Mouse (Mus musculus) lung, embryonic 14.5 days (tissue): Measurements from ENCODE around the gene Rps27. TPM values are rescaled to one million over a fixed set of nuclear protein-coding genes. Genes with fewer than 3 reads are reported as not detected.

ENCODE experiments used
- ATAC-seq: fragments of 200-750 bp; cut with Nextera tagmentation; 2 replicates; pipeline ENCODE4 v1.8.0; 2017; ENCODE audit warnings: mild to moderate bottlenecking, moderate TSS enrichment, moderate library complexity; ENCODE audit not compliant: insufficient read depth
- DNase-seq: peaks from one replicate; pipeline ENCODE4 v3.0.0-alpha.2; 2015
- H3K27ac ChIP-seq: fragments of 300-500 bp; sonication (generic); 2 replicates; pipeline ENCODE4 v1.5.1; 2014; ENCODE audit warnings: low read depth, mild to moderate bottlenecking, moderate library complexity
- H3K27me3 ChIP-seq: fragments of 300-500 bp; sonication (generic); 2 replicates; pipeline ENCODE4 v1.6.1; 2014; ENCODE audit warnings: low read length, control low read depth; ENCODE audit not compliant: insufficient read depth
- H3K36me3 ChIP-seq: fragments of 300-500 bp; sonication (generic); 2 replicates; pipeline ENCODE4 v1.6.1; 2014; ENCODE audit warnings: control low read depth; ENCODE audit not compliant: insufficient read depth
- H3K4me1 ChIP-seq: fragments of 300-500 bp; sonication (generic); 2 replicates; pipeline ENCODE4 v1.6.1; 2014; ENCODE audit warnings: antibody characterized with exemption, control low read depth; ENCODE audit not compliant: insufficient read depth
- H3K4me2 ChIP-seq: fragments of 300-500 bp; sonication (generic); 2 replicates; pipeline ENCODE4 v1.6.1; 2014; ENCODE audit warnings: mild to moderate bottlenecking
- H3K4me3 ChIP-seq: fragments of 300-500 bp; sonication (generic); 2 replicates; pipeline ENCODE4 v1.5.1; 2014; ENCODE audit warnings: low read depth, low read length
- H3K9ac ChIP-seq: fragments of 300-500 bp; sonication (generic); 2 replicates; pipeline ENCODE4 v1.6.1; 2014
- H3K9me3 ChIP-seq: fragments of 300-500 bp; sonication (generic); 2 replicates; pipeline ENCODE4 v1.6.1; 2016; ENCODE audit warnings: low read depth, low read length, control low read depth
- CTCF ChIP-seq: IDR thresholded peaks from 2 replicates; pipeline ENCODE4 v1.5.1; 2016; ENCODE audit warnings: antibody characterized with exemption, low read depth
- WGBS: fragments of 180-500 bp; shearing (Covaris S2); extraction: QIAGEN DNeasy Blood & Tissue Kit; methylation state at CpG from one replicate; pipeline ENCODE4 v1.1.7; 2014; 5-methylcytosine and 5-hydroxymethylcytosine counted together
- polyA plus RNA-seq: library from polyadenylated mRNA; unstranded; fragments of >200 nt; fragmentation: Nextera tagmentation; extraction: Ambion mirVana; gene quantifications from 2 replicates; pipeline ENCODE4 v1.2.1, GENCODE M21; 2014

Gene Rps27
- polyA plus RNA-seq, 1 experiment from 2014 or later = 1,714 TPM

GRCm38 (mm10) chr3:90215825-90216380 is 2.5 kb upstream of the Rps27 start:
- Histone ChIP-seq H3K36me3 (peaks cover 19% of the 10 kb centered on the region), H3K4me1 (peaks cover 18% of the 10 kb centered on the region), H3K27me3 (no peaks in the 10 kb centered on the region), H3K4me2 (no peak overlapping the region), H3K9ac (no peak overlapping the region), H3K4me3 (no peak overlapping the region), H3K9me3 (no peaks in the 10 kb centered on the region), H3K27ac (no peak overlapping the region)
- 21% methylated on average over 1 of the region's 1 CpGs for WGBS
- no peak; the same call in 1 of the 2 replicates for TF ChIP-seq CTCF
- ATAC-seq = no peak
- no peak for DNase-seq

- peaks cover 18% of the 10 kb centered on the region for H3K4me1 ChIP-seq
- peak overlapping the region; percentile 71 for H3K4me3 ChIP-seq
- TF ChIP-seq CTCF = no peak
- H3K4me2 ChIP-seq = peak overlapping the region; percentile 98
- H3K27me3 ChIP-seq = no peaks in the 10 kb centered on the region
- H3K9me3 ChIP-seq = no peaks in the 10 kb centered on the region
- 9% methylated on average over 12 of the region's 12 CpGs for WGBS
- H3K36me3 ChIP-seq = peaks cover 37% of the 10 kb centered on the region
- H3K9ac ChIP-seq = peak overlapping the region; percentile 50
- peak overlapping the region; percentile 90; the same call in 1 of the 2 replicates for H3K27ac ChIP-seq
- DNase-seq (peak; percentile 40), ATAC-seq (peak; percentile 66; the same call in 1 of the 2 replicates)
Observed at GRCm38 (mm10) chr3:90213956-90214684, 669 bp upstream of the Rps27 start.

- Histone ChIP-seq H3K9me3 (no peaks in the 10 kb centered on the region), H3K27ac (peak overlapping the region; percentile 90), H3K27me3 (no peaks in the 10 kb centered on the region), H3K36me3 (peaks cover 50% of the 10 kb centered on the region), H3K9ac (peak overlapping the region; percentile 95), H3K4me2 (peak overlapping the region; percentile 98), H3K4me3 (peak overlapping the region; percentile 71), H3K4me1 (peaks cover 18% of the 10 kb centered on the region)
- ATAC-seq = no peak
- TF ChIP-seq CTCF = no peak
- no peak for DNase-seq
- 8% methylated on average over 5 of the region's 5 CpGs for WGBS
Observed at GRCm38 (mm10) chr3:90212723-90213122, 728 bp downstream of the Rps27 start.

- H3K27ac ChIP-seq = no peak overlapping the region
- H3K4me1 ChIP-seq = peaks cover 18% of the 10 kb centered on the region
- no peak for TF ChIP-seq CTCF
- DNase-seq = no peak
- peak overlapping the region; percentile 71 for H3K4me3 ChIP-seq
- H3K36me3 ChIP-seq = peaks cover 55% of the 10 kb centered on the region
- H3K9me3 ChIP-seq = no peaks in the 10 kb centered on the region
- no peak for ATAC-seq
- peak overlapping the region; percentile 95 for H3K9ac ChIP-seq
- no peaks in the 10 kb centered on the region for H3K27me3 ChIP-seq
- 73% methylated on average over 13 of the region's 13 CpGs for WGBS
- peak overlapping the region; percentile 98 for H3K4me2 ChIP-seq
Observed at GRCm38 (mm10) chr3:90211475-90212398, 1.7 kb downstream of the Rps27 start.

- no peaks in the 10 kb centered on the region for H3K9me3 ChIP-seq
- no peak overlapping the region for H3K9ac ChIP-seq
- no peak for TF ChIP-seq CTCF
- H3K36me3 ChIP-seq = peaks cover 55% of the 10 kb centered on the region
- H3K4me1 ChIP-seq = peaks cover 18% of the 10 kb centered on the region
- H3K4me3 ChIP-seq = no peak overlapping the region
- DNase-seq = no peak
- 87% methylated on average over 5 of the region's 5 CpGs for WGBS
- no peak for ATAC-seq
- H3K27ac ChIP-seq = no peak overlapping the region
- H3K27me3 ChIP-seq = no peaks in the 10 kb centered on the region
- no peak overlapping the region for H3K4me2 ChIP-seq
Observed at GRCm38 (mm10) chr3:90209908-90210566, 3.4 kb downstream of the Rps27 start.

GRCm38 (mm10) chr3:90208662-90209061 is 4.8 kb downstream of the Rps27 start:
- WGBS = 72% methylated on average over 2 of the region's 2 CpGs
- Histone ChIP-seq H3K9me3 (no peaks in the 10 kb centered on the region), H3K36me3 (peaks cover 55% of the 10 kb centered on the region), H3K4me2 (no peak overlapping the region), H3K27me3 (no peaks in the 10 kb centered on the region), H3K27ac (no peak overlapping the region), H3K4me1 (peaks cover 13% of the 10 kb centered on the region), H3K9ac (no peak overlapping the region), H3K4me3 (no peak overlapping the region)
- no peak for ATAC-seq
- DNase-seq = no peak
- TF ChIP-seq CTCF = no peak
